Mouse (Mus musculus): Measurements from ENCODE around the gene Scaper.

Gene Scaper

DNA sequence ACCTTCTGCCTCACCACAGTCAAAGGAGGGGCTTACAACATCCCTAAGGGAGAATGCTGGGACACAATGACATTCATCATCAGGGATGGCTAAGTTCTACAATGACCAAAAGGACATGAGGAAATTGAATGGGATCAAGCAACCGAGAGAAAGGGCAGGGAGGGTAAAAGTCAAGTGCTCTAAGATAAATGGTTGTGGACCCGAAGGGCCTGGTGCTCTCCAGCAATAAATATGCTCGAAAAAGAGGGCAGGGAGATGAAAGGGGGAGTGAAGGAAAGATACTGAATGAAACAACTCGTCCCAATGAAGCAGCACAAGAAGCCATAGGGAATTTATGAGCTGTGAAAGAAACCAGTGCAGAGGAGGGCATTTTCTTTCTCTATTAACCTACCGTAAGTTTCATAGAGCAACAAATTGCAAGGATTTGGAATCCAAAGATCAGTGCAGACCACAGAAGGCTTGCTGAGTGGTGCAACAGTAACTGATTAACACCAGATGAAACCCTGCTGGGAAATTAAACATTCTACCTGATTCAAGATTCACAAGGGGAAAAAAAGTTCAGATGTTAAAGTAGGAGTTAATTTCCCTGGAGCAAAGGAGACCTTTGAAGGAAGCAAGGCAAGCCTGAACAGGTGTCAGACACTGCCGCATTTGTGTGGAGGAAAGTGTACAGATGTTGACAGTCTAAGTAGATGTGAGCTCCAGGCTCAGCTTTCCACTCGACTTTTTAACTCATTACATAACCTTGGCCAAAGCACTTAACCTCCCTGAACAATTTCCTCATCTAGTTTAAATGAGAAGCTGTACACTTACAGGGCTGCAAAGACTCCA is 329.0 kb downstream of the Scaper start:
- DNase-seq (ENCODE audit: low read depth, low spot score), result no peak

- DNase-seq (ENCODE audit: low read depth, low spot score), result no peak
Measured at GRCm38 (mm10) chr9:55598594-55598993, 339.3 kb downstream of the Scaper start.

DNA sequence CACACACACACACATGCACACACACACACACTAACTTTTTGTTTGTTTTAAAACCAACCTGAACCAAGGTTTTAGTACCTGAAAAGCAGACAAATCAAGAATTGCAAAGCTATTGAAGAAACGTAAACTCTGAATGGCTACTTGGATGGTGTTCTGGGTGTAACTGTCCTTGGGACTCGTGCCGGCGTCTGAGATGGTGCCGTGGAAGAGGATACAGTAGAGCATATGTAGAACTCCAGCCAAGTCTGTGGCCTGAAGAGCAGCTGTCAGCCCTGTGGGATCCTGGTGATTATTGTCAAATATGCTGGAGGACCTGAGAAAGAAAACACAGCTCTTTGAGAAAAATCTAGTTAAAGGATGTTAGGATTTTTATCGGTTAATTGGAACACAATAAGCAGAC is 351.8 kb downstream of the Scaper start:
- DNase-seq (ENCODE audit: low read depth, low spot score), result no peak

DNA sequence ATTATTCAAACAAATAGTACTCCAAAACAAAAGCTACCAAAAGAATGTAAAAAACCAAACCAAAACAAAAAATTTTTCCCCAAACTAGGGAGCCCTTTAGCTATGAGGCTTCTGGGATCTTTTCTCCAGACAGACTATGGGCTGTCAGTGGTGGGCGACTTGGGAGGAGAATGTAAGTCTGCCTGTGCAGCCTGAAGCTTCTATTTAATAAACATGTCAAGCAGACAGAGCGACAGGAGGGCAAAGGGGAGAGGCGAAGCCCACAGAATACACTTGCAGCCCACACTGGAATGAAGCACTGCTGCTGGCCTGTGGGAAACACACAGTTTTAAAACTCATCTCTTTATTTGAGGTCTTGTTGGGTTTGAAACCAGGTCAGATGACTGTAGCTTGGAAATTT is 356.5 kb downstream of the Scaper start:
- no peak for DNase-seq (ENCODE audit: low read depth, low spot score)

- no peak for DNase-seq (ENCODE audit: low read depth, low spot score)
Measured at GRCm38 (mm10) chr9:55576571-55576970, 361.3 kb downstream of the Scaper start.

DNA sequence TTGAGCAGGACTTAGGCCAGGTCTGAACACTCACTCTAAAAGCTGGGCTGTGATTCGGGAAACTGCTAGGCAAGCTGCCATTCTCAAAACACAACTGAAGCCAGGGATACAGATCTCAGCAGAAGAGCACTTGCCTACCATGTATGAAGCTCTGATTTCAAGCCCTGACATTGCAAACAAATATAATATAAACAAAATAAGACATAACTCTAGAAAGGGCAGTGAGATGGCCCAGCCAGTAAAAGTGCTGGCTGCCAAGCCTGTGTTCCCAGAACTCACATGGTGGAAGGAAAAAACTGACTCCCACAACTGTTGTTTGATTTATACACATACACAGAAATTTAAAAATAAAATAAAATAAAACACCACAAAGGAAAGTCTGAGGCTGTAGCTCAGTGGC is 366.8 kb downstream of the Scaper start:
- no peak for DNase-seq (ENCODE audit: low read depth, low spot score)

DNA sequence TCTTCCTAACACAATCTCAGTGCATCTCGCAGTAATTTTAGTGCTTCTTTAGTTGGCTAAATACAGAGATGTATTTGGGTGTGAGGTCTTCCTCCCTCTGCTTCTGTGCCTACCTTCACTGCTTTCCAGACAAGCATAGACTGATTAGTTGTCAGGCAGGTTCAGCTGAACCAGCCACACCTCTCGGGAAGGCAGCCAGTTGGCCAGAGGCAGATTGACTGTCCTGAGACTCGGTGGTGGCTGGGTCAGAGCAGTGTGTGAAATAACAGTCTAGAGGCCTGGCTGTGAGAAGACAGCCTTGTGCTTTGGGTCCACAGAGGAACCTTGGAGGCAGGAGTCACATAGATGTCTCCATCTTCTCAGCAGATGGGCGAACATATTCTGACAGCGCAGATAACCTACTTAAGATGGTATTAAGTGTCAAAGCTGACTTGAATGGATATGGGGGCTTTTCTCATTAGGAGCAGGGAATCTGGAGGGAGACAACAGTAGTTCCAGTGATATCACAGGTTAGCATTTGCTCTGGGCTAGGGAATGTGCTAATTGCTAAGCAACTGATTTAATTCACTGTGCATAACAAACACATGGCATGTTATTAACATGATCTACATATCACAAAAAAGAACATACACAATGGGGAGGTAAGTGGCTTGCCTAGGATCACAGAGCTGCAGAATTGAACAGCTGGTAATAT is 369.3 kb downstream of the Scaper start:
- DNase-seq (ENCODE audit: low read depth, low spot score), result no peak

- no peak for DNase-seq (ENCODE audit: low read depth, low spot score)
Measured at GRCm38 (mm10) chr9:55560960-55561359, 377.0 kb downstream of the Scaper start.

- DNase-seq (ENCODE audit: low read depth, low spot score), result no peak
Measured at GRCm38 (mm10) chr9:55554986-55555385, 382.9 kb downstream of the Scaper start.

DNA sequence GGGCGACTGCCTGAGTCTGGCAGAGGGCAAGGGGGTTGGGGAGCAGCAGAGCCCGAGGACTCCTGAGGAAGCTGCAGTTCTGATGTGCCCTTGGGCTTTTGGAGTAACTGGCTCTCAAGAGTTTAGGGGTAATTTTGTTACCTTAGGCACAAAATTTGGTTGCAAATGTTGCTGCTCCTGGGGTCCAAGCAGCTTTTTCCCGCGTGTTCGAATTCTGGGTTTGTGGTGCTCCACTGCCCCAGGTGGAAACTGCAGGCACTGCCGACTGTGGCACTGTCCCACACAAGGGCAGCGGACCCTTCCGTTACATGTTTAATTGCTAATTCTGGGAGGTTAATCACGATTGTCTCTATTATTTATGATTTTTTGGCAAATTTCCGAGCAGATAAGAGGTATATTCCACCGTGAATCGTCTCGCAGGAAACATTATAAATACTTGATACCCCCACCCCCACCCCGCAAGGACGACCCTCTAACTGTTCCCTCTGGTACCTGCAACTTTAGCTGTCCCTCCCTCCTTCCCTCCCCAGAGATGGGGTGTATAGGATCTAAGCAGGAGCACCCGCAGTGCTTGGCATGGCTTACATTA is 388.5 kb downstream of the Scaper start:
- DNase-seq (ENCODE audit: low read depth, low spot score), result no peak

- no peak for DNase-seq (ENCODE audit: low read depth, low spot score)
Measured at GRCm38 (mm10) chr9:55548871-55549270, 389.0 kb downstream of the Scaper start.

DNA sequence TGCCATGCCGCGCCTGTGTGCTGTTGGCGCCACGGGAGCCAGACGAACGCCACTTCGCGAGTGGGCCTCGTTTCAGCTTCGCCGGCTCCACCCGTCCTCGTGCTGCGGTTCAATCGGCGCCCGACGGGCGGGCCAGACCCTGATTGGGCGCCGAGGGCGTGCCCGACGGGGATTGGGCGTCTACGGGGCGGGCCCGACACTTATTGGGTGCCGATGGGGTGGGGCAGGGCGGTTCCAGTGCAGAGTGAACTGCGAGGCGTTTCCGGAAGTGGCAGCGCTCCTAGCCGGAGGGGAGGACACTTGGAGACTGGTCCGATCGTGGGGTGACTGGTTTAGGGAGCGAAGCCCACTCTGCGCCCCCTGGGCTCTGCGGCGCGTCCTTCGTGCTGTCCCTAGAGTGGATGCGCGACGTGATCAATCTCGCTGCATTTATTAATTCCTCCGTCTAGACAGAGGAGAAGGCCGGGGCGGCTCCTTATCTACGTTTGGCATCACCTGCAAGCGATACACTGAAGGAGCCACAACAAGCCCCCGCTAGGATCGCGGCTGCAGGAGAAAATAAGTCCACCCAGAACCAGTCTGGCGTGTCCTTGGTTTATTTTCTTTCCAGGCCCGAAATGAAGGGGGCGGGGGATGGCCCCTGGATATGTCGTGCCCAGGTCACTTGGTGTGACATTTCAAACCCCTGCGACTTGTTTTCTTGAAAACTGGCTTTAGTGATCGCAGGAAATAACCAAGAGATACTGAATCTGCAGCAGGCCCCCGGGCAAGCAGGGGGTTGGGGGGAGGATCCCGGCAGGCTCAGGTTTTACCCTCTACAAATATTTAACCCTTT is 391.5 kb downstream of the Scaper start:
- no peak for DNase-seq (ENCODE audit: low read depth, low spot score)

GRCm38 (mm10) chr9:55545556-55546175 is 392.3 kb downstream of the Scaper start:
- DNase-seq (ENCODE audit: low read depth, low spot score), result no peak

DNA sequence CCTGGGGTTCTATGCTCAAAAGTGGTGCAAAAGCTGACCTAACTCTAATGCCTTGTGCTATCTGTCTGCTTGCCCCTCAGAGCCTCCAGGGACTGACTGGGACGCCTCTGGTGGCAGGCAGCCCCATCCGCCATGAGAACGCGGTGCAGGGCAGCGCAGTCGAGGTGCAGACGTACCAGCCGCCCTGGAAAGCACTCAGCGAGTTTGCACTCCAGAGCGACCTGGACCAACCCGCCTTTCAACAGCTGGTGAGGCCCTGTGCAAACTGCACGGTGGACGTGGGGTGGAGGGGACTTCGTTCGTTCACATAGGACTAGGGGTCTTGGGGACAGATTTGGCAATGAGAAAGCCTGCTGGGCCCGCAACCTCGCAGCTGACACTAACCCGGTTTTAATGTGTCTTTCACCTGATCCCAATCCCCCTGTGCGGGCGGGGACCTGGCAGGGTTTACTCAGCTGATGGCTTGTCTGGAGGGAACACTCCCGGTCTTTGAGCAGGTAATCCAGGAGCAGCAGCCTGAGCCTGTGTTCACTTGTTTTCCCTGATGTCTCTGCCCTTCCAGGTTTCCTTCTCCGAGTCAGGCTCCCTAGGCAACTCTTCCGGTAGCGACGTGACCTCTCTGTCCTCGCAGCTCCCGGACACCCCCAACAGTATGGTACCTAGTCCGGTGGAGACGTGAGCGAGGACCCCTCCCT is 392.9 kb downstream of the Scaper start:
- DNase-seq (ENCODE audit: low read depth, low spot score), result no peak

DNA sequence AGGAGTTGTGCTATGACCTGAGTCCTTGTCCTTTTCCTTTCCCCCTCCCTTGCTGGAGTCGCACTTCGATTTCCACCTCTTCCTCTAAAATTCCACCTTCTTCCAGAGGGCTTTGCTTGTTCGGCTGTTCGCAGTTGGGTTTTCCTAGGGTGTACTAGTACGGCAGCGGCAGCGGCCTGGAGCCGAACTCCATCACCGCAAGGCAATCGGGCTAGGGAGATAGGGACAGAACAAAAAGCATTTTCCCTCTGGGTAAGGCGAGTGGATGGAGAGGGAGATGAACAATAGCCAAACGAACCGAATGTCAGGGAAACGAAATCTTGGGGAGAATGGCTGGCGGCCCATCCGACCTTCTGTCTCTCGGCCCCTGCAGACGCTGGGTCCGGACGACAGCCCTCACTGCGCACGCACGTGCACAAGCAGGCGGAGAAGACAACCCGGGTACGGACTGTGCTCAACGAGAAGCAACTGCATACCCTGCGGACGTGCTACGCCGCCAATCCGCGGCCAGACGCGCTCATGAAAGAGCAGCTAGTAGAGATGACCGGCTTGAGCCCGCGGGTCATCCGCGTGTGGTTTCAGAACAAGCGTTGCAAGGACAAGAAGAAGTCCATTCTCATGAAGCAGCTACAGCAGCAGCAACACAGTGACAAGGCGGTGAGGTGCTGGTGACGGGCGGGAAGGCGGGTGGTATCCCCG is 394.1 kb downstream of the Scaper start:
- no peak for DNase-seq (ENCODE audit: low read depth, low spot score)

DNA sequence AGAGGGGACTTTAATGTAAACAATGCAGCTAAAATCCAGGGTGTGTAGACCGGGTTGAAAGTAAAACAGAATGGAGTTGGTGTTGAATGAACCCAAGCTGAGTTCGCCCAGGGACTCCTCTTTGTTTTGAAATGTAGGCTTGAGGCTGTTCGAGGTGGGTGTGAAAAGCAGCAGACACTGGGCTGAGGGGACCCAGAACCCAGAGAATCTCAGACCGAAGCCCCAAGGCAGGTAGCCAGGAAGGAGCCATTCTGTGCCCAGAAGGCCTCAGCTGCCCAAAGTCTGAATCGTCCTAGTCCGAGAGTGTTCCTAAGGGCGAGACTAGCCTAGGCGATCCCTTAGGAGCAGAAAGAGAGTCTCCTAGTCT is 394.6 kb downstream of the Scaper start:
- no peak for DNase-seq (ENCODE audit: low read depth, low spot score)

DNA sequence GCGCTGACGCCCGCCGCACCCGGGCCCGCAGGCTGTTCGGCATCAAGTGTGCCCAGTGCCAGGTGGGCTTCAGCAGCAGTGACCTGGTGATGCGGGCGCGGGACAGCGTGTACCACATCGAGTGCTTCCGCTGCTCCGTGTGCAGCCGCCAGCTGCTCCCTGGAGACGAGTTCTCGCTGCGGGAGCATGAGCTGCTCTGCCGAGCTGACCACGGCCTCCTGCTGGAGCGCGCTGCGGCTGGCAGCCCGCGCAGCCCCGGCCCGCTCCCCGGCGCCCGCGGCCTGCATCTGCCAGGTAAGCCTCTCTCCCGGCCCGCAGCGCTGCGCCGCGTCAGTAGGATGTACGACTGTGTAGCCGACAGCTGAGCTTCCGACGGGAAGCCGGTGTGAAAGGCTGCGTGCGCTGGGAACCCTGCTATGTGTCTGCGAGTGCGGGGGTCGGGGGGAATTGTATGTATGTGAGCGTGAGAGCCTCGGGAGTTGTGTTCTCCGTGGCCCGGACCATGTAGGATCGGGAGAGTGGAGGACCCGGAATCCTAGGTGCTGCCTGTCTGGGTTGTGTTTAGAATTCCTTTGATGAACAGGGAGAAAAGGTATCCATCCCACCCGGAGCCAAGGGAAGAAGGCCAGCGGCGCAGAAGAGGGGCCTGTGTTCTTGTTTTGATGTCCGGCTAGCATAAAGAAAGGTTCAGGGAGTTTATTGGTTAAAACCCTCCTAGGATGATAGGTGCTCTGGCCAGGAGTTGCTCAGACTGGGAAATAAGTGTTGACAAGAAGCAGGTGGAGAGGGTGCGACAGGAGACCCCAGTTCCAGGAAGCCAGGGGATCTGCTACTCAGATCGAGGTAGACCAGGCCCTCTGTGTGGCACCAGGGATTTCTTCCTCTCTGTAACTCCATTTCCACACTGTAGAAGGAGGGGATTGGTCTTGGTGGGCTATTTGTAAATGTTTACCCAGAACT is 395.3 kb downstream of the Scaper start:
- DNase-seq (ENCODE audit: low read depth, low spot score), result no peak

DNA sequence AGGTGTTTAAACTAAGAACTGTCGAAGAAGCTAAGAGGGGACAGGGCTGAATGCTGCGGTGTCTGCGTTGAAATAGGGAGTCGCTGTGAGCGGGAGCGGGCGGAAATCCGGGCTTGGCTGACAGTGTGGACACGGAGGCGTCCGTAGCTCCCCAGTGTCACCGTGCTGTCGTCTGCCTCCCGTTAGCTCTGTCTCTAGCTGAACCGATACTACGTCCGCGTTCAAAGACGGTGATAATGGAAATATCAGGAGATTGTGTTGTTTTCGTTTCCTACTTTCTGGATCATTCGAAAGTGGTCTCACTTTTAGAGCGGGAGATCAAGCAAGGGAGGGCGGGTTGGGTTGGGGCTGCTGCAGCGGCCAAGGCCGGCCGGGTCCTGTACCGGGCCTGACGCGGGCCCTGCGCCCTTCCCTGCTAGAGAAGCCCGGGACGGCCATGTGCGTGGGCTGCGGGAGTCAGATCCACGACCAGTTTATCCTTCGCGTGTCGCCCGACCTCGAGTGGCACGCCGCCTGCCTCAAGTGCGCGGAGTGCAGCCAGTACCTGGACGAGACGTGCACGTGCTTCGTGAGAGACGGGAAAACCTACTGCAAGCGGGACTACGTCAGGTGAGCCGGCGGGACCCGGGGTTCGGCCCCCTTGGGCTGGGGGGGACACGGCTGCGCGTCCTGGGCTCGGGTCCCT is 396.1 kb downstream of the Scaper start:
- DNase-seq (ENCODE audit: low read depth, low spot score), result no peak

- DNase-seq (ENCODE audit: low read depth, low spot score), result peak; percentile 83
Measured at GRCm38 (mm10) chr9:55540888-55541287, 397.0 kb downstream of the Scaper start.
